Mouse (Mus musculus): ENCODE data around the gene Rab34.

DNA sequence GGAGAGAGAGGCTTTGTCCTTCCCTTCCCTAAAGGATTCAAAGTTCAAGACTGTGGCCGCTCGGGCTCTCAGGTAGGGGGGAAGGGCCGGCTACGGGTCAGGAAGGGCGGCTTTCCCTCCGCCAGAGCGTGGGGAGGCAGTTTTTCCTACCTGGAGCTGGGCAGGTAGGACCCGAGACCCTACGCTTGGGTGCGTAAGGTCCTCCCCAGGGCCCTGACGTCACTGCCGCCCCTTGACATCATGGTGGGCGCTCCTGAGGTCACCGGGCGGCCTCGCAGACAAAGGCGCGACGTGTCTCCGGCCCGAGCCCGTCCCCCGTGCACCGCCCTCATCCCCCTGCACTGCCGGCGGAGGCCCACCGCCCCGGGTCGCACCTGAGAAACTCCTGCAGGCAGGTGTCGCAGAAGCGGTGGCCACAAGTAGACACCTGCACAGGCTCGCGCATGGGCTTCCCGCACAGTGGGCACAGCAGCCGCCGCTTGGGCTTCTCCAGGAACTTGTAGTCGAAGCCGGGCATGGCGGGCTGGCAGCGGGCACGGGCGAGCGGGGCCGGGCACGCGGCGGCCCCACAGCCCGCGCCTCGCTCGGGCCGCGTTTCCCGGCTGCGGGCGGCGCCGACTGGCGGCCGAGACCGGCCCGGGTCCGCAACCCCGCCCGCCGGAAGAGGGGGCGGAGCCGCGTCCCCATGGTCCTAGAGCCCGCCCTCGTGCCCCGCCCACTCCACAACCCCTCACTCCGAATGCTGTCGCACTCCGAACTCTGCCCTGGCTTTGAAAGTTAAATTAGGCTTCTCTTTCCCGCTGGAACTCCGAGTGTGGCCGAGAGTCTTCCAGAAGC is 23.1 kb upstream of the Rab34 start, which contains the start of gene Traf4:
- TF ChIP-seq GATA1 (IDR thresholded peaks at IDR 0.05; ENCODE audit: borderline replicate concordance, low read length) (no peak), FLI1 (IDR thresholded peaks at IDR 0.05; ENCODE audit: low read length) (no peak)

All from megakaryocyte, embryonic 14.5 days (primary cell).